Mouse (Mus musculus) Muller cell, postnatal 12 days (primary cell): ENCODE data around the gene Gstcd.

Source experiments
- DNase-seq: peaks from one replicate; pipeline ENCODE4 v3.0.0-alpha.2; 2015; ENCODE audit errors: inconsistent ontology term

Gstcd gene

GRCm38 (mm10) chr3:132942778-132943177 lies 149.1 kb downstream of the Gstcd start:
- no peak for DNase-seq

GRCm38 (mm10) chr3:132940181-132940990 lies 151.4 kb downstream of the Gstcd start:
- DNase-seq: no peak

DNA sequence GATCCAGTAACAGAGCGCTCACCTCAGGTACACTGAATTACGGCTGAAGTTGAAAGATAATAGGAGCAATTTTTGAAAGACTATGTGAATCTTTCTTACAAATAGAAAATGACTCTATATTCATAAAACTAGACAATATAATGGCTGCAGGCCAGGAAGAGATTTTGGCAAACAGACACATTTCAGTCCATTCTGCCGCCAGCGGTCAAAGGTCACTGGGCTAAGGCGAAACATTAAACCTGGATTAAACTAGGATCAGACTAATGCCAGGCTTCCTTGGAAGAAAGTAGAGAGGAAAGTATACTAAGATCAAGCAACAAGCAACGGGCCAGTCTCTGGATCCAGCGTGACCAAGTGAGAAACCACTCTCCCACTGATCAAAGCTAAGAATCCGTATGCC lies 152.8 kb downstream of the Gstcd start:
- no peak for DNase-seq

DNA sequence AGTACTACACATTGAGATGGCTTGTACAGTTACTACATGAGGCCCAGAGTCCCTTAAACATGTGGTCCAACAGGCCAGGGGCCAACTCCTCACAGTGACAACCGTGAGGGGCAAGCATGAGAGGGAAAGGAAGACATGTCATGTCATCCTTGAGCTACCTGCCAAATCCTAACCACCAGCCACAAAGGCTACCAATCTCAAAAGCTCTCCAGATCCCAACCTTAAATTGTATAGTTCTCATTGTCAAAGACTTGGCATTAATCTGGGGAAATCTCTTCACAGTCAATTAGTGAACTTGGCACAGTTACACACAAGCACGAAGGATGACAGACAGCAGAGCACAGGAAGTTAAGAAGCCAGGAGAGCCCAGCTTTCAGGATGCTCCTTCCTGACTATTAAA lies 157.2 kb downstream of the Gstcd start:
- peak; percentile 71 for DNase-seq
